Mouse (Mus musculus) lung, postnatal 0 days (tissue): ENCODE results near the gene Fez2. TPM values are rescaled to one million over a fixed set of nuclear protein-coding genes. Genes with fewer than 3 reads are reported as not detected.

Experiments used
- ATAC-seq: fragments of 200-750 bp; cut with Nextera tagmentation; 2 replicates; pipeline ENCODE4 v1.8.0; 2017; ENCODE audit warnings: moderate library complexity
- DNase-seq: peaks from one replicate; pipeline ENCODE4 v3.0.0-alpha.2; 2016; ENCODE audit warnings: low spot score
- H3K27ac ChIP-seq: fragments of 300-500 bp; sonication (generic); 2 replicates; pipeline ENCODE4 v1.5.1; 2014; ENCODE audit warnings: antibody characterized with exemption, mild to moderate bottlenecking, low read length, mixed read lengths
- H3K27me3 ChIP-seq: fragments of 300-500 bp; sonication (generic); replicated peaks from 2 replicates; pipeline ENCODE4 v1.6.1; 2014; ENCODE audit warnings: low read length, mixed read lengths; ENCODE audit not compliant: insufficient read depth
- H3K36me3 ChIP-seq: fragments of 300-500 bp; sonication (generic); 2 replicates; pipeline ENCODE4 v1.6.1; 2014; ENCODE audit warnings: low read length, mixed read lengths; ENCODE audit not compliant: insufficient read depth
- H3K4me1 ChIP-seq: fragments of 300-500 bp; sonication (generic); 2 replicates; pipeline ENCODE4 v1.6.1; 2014; ENCODE audit warnings: antibody characterized with exemption, low read depth, low read length, mixed read lengths; ENCODE audit not compliant: insufficient read depth
- H3K4me2 ChIP-seq: fragments of 300-500 bp; sonication (generic); replicated peaks from 2 replicates; pipeline ENCODE4 v1.6.1; 2014; ENCODE audit warnings: low read depth, mild to moderate bottlenecking, low read length, moderate library complexity, mixed read lengths
- H3K4me3 ChIP-seq: fragments of 300-500 bp; sonication (generic); 2 replicates; pipeline ENCODE4 v1.5.1; 2014; ENCODE audit warnings: low read depth, low read length
- H3K9ac ChIP-seq: fragments of 300-500 bp; sonication (generic); replicated peaks from 2 replicates; pipeline ENCODE4 v1.6.1; 2014; ENCODE audit warnings: low read depth, mild to moderate bottlenecking
- H3K9me3 ChIP-seq: fragments of 300-500 bp; sonication (generic); 2 replicates; pipeline ENCODE4 v1.6.1; 2016; ENCODE audit warnings: low read length, mixed read lengths
- CTCF ChIP-seq: IDR thresholded peaks from 2 replicates; pipeline ENCODE4 v1.5.1; 2016; ENCODE audit warnings: antibody characterized with exemption, mild to moderate bottlenecking
- EP300 ChIP-seq: IDR thresholded peaks from 2 replicates; pipeline ENCODE4 v1.6.1; 2016; ENCODE audit warnings: antibody characterized with exemption, mild to moderate bottlenecking, control low read depth
- WGBS: fragments of 180-500 bp; shearing (Covaris S2); extraction: QIAGEN DNeasy Blood & Tissue Kit; methylation state at CpG from one replicate; pipeline ENCODE4 v1.1.7; 2014; 5-methylcytosine and 5-hydroxymethylcytosine counted together
- polyA plus RNA-seq: library from polyadenylated mRNA; unstranded; fragments of >200 nt; fragmentation: Nextera tagmentation; extraction: Ambion mirVana; gene quantifications from 2 replicates; pipeline ENCODE4 v1.2.1, GENCODE M21; 2015

Fez2 gene
- polyA plus RNA-seq, 1 experiment from 2014 or later = 39.2 TPM

GRCm38 (mm10) chr17:78400130-78400840, 17.7 kb downstream of the Fez2 start:
- Histone ChIP-seq H3K4me1 (peaks cover 8% of the 10 kb centered on the region; the same call in 1 of the 2 replicates), H3K27me3 (no peaks in the 10 kb centered on the region), H3K4me2 (no peak overlapping the region), H3K27ac (no peak overlapping the region), H3K36me3 (0 out of 2 replicates have a peak, but pooled peaks cover 18% of the 10 kb centered on the region), H3K9me3 (no peaks in the 10 kb centered on the region), H3K4me3 (no peak overlapping the region), H3K9ac (no peak overlapping the region)
- ATAC-seq (peak; percentile 74), DNase-seq (peak; percentile 54)
- no peak for TF ChIP-seq EP300
- no peak for TF ChIP-seq CTCF
- WGBS = 55% methylated on average over 12 of the region's 12 CpGs

GRCm38 (mm10) chr17:78392401-78393087, 25.4 kb downstream of the Fez2 start:
- TF ChIP-seq EP300 (no peak), CTCF (no peak)
- H3K4me3 ChIP-seq = no peak overlapping the region
- no peak for DNase-seq
- 60% methylated on average over 9 of the region's 9 CpGs for WGBS
- no peaks in the 10 kb centered on the region for H3K27me3 ChIP-seq
- no peak overlapping the region for H3K27ac ChIP-seq
- H3K9ac ChIP-seq = no peak overlapping the region
- H3K9me3 ChIP-seq = no peaks in the 10 kb centered on the region
- no peaks in the 10 kb centered on the region for H3K4me1 ChIP-seq
- no peak overlapping the region for H3K4me2 ChIP-seq
- no peaks in the 10 kb centered on the region for H3K36me3 ChIP-seq
- ATAC-seq = no peak

GRCm38 (mm10) chr17:78389573-78389972, 28.4 kb downstream of the Fez2 start:
- no peaks in the 10 kb centered on the region for H3K9me3 ChIP-seq
- ATAC-seq (no peak), DNase-seq (no peak)
- no peaks in the 10 kb centered on the region for H3K36me3 ChIP-seq
- H3K27me3 ChIP-seq = no peaks in the 10 kb centered on the region
- H3K4me3 ChIP-seq = no peak overlapping the region
- H3K4me2 ChIP-seq = no peak overlapping the region
- TF ChIP-seq EP300 (no peak), CTCF (no peak)
- no peak overlapping the region for H3K9ac ChIP-seq
- no peaks in the 10 kb centered on the region for H3K4me1 ChIP-seq
- WGBS = 90% methylated on average over 5 of the region's 5 CpGs
- H3K27ac ChIP-seq = no peak overlapping the region

- TF ChIP-seq CTCF (no peak), EP300 (no peak)
- ATAC-seq (peak; percentile 70), DNase-seq (peak; percentile 36)
- no peak overlapping the region for H3K4me3 ChIP-seq
- 60% methylated on average over 9 of the region's 9 CpGs for WGBS
- no peak overlapping the region for H3K4me2 ChIP-seq
- no peaks in the 10 kb centered on the region for H3K4me1 ChIP-seq
- no peaks in the 10 kb centered on the region for H3K36me3 ChIP-seq
- H3K9ac ChIP-seq = no peak overlapping the region
- no peak overlapping the region for H3K27ac ChIP-seq
- H3K9me3 ChIP-seq = no peaks in the 10 kb centered on the region
- no peaks in the 10 kb centered on the region for H3K27me3 ChIP-seq
Observed at GRCm38 (mm10) chr17:78388101-78388847, 29.7 kb downstream of the Fez2 start.

- Histone ChIP-seq H3K4me1 (no peaks in the 10 kb centered on the region), H3K9ac (no peak overlapping the region), H3K4me2 (no peak overlapping the region), H3K27ac (no peak overlapping the region), H3K4me3 (no peak overlapping the region), H3K27me3 (no peaks in the 10 kb centered on the region), H3K9me3 (no peaks in the 10 kb centered on the region), H3K36me3 (no peaks in the 10 kb centered on the region)
- DNase-seq (no peak), ATAC-seq (0 out of 2 replicates have a peak, but pooled peaks have one; percentile 23)
- TF ChIP-seq EP300 (no peak), CTCF (no peak)
- 51% methylated on average over 9 of the region's 9 CpGs for WGBS
Observed at GRCm38 (mm10) chr17:78387665-78388064, 30.3 kb downstream of the Fez2 start.

- DNase-seq (no peak), ATAC-seq (no peak)
- H3K27ac ChIP-seq = no peak overlapping the region
- H3K36me3 ChIP-seq = peaks cover 12% of the 10 kb centered on the region; the same call in 1 of the 2 replicates
- H3K4me3 ChIP-seq = no peak overlapping the region
- no peaks in the 10 kb centered on the region for H3K27me3 ChIP-seq
- H3K9me3 ChIP-seq = no peaks in the 10 kb centered on the region
- H3K9ac ChIP-seq = no peak overlapping the region
- H3K4me2 ChIP-seq = no peak overlapping the region
- 90% methylated on average over 3 of the region's 3 CpGs for whole genome bisulfite sequencing
- TF ChIP-seq CTCF (no peak), EP300 (no peak)
- H3K4me1 ChIP-seq = no peaks in the 10 kb centered on the region
Observed at GRCm38 (mm10) chr17:78382321-78382720, 35.6 kb downstream of the Fez2 start.
